Mouse (Mus musculus): ENCODE measurements around the gene Catip. TPM values are rescaled to one million over a fixed set of nuclear protein-coding genes. Genes with fewer than 3 reads are reported as not detected.
"Not testable (repeated sequence)": the region's sequence is repeated elsewhere in the genome, so short reads cannot be mapped to it uniquely, and the experiment has no call there.

Gene Catip
- total RNA-seq (2021): 1 to 10 TPM in 1 of 2 experiments, under 1 TPM in 1; 0.75 to 1.9 TPM
- long read RNA-seq, experiment 1: 0 reads
- long read RNA-seq, experiment 2: 0 reads

GRCm38 (mm10) chr1:74361812-74362211 is at the start of gene Catip:
TSS of gene Catip (plus strand) at chr1:74362108.
- intact Hi-C loops (cut with DNase I): loop anchor here (10.0 kb wide), 1 partner anchor 157 kb away; no protein-coding TSS in a partner anchor
- DNase-seq (ENCODE audit: low spot score in 2 of 2): peak; percentile 85 to 93

DNA sequence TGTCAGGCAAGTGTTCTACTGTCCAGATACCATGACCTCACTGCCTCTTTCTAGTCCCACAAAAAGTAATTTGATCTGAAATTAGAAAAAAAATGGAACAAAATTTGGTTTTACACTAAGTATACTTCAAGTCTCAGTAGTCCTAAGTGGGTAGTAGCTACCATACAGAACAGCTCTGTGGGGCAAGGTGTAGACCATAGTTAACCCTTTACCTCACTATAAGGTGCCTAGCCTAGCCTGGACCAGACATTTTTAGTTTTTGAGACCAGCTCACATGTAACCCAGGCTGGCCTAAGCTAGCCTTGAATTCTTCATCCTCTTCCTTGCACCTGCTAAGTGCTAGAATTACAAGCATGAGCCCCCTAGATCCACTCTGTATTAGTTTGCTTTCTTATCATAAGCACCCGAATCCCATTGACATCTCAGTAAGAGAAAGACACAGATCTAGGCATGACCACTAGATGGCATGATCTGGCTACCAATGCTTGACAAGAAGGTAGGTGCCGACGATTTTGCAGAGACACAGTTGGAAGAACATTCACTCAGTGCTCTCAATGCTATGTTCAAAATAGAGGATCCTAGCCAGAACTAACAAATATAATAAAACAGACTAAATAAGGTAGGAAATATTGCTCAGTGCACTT is 48.7 kb upstream of the Catip start:
- DNase-seq (ENCODE audit: low spot score in 2 of 2): peak; percentile 86 to 91
- intact Hi-C loops (cut with DNase I): loop anchor here (1.0 to 2.0 kb wide), 2 partner anchors 46 to 74 kb away; no protein-coding TSS in a partner anchor

DNA sequence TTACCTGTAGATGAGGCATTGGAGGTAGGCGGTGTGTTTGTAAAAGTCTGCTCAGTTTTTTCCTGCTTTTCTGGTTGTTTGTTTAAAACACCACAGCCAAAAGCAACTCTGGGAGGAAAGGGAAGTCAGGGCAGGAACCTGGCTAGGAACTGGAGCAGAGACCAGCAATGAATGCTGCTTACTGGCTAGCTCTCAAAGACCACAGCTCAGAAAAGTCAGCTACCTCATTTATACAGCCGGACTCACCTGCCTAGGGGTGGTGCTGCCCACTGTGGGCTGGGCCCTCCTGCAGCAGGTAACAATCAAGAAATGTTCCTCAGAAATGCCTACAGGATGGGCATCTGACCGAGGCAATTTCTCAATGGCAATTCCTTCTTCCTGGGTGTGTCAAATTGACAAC is 47.1 kb upstream of the Catip start:
- no peak for DNase-seq (ENCODE audit: low spot score in 2 of 2)
- intact Hi-C loops (cut with DNase I): no loop called here

GRCm38 (mm10) chr1:74316114-74316827 is 45.6 kb upstream of the Catip start:
- DNase-seq (ENCODE audit: low spot score in 2 of 2): no peak
- intact Hi-C loops (cut with DNase I): no loop called here

GRCm38 (mm10) chr1:74318711-74319110 is 43.2 kb upstream of the Catip start:
- intact Hi-C loops (cut with DNase I): no loop called here
- DNase-seq (ENCODE audit: low spot score in 2 of 2): no peak

GRCm38 (mm10) chr1:74321396-74321795 is 40.5 kb upstream of the Catip start:
- no peak for DNase-seq (ENCODE audit: low spot score in 2 of 2)
- intact Hi-C loops (cut with DNase I): no loop called here

GRCm38 (mm10) chr1:74326916-74327315 is 35.0 kb upstream of the Catip start:
- intact Hi-C loops (cut with DNase I); DNase-seq (ENCODE audit: low spot score in 2 of 2): not testable (repeated sequence)

DNA sequence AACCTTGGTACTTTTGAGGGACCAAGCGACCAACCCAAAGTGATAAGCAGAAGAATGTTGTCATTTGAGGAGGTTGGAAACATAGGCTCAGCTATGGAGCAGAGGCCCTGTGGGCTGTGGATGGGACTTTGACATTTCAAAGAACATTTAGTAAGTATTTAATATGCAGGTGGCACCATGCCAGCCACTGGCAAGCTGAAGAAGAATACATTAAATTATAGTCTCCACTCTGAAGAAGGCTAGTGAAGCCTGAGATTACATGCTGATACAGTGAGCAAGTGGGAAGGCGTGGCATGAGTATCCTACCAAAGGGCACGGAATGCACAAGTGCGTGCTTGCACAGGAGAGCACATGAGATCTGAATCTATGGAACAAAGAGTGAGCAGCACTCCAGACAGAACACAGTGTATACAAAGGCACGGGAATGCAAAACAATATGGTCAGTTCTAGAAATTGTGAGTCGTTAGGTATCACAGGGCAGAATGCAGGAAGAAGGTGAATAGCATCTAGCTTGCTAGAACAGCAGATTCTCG is 31.9 kb upstream of the Catip start:
- no peak for DNase-seq (ENCODE audit: low spot score in 2 of 2)
- intact Hi-C loops (cut with DNase I): no loop called here

DNA sequence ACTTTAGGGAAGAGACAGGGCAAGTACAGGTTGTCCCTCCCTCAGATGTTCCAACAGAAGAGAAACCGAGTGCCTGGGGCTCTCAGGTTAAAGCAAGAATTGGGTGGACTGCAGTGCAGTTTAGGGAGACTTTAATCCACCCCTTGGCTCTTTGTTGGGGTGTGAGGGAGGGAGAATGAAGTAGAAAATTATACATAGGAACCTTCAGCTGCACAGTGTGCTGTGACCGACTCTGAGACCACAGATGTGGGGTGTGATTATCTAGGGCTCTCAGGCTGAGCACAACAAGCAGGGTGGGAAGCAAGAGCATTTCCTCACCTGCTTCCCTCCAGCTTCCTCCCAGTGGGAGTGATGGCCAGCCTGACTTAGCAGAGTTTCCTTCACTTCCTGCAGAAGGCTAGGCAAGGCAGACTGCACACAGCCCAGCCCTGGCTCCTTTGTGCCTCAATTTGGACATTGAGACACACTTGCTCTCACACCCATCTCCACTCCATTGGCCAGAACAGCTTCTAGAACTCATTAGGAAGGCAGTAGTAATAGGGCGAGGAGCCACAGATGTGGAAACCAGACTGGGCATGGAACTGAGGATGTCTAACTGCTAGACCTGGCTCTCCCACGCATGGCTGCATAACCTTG is 30.7 kb upstream of the Catip start:
- intact Hi-C loops (cut with DNase I): no loop called here
- DNase-seq (ENCODE audit: low spot score in 2 of 2): no peak

- intact Hi-C loops (cut with DNase I): no loop called here
- peak; percentile 96 to 97 for DNase-seq (ENCODE audit: low spot score in 2 of 2)
Observed at GRCm38 (mm10) chr1:74332241-74332763, 29.6 kb upstream of the Catip start.

DNA sequence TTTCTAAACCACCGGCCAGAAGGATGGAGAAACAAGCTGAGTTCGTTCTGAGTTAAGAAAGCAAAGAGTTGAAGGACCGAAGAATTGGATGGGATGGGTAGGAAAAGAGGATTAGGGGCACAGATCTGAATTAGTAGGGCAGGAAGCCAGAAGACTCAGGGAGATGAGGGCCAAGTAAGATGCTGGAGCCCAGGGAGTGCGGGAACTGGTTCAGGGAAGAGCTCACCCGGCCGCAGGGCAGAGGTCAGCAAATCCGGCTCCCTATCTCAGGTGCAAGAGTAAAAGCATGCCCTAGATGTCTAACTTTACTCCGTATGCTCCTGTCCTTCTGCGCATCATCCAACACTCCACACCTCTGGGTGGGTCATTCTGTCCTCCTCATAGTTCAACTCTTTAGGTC is 29.0 kb upstream of the Catip start:
- DNase-seq (ENCODE audit: low spot score in 2 of 2): no peak
- intact Hi-C loops (cut with DNase I): no loop called here

- intact Hi-C loops (cut with DNase I): no loop called here
- no peak for DNase-seq (ENCODE audit: low spot score in 2 of 2)
Observed at GRCm38 (mm10) chr1:74334607-74335006, 27.3 kb upstream of the Catip start.

DNA sequence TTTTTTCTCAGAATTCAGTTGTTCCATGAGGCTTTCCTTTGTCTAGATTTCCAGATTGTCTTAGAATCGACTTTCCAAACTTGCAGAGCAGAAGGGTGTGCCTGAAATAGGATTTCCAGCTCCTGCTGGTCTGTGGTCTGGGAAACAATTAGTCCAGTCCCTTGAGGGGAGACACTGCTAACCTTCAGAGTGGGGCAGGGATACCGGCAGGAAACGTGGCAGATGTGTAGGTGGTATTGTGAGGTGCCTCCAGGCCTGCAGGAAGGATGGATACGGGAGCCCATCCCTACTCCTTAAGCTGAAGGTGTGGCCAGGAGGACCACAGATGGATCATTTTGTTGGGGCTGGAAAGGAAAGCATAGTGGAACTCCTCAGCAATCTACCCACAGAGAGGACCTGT is 26.9 kb upstream of the Catip start:
- intact Hi-C loops (cut with DNase I): no loop called here
- DNase-seq (ENCODE audit: low spot score in 2 of 2): no peak

DNA sequence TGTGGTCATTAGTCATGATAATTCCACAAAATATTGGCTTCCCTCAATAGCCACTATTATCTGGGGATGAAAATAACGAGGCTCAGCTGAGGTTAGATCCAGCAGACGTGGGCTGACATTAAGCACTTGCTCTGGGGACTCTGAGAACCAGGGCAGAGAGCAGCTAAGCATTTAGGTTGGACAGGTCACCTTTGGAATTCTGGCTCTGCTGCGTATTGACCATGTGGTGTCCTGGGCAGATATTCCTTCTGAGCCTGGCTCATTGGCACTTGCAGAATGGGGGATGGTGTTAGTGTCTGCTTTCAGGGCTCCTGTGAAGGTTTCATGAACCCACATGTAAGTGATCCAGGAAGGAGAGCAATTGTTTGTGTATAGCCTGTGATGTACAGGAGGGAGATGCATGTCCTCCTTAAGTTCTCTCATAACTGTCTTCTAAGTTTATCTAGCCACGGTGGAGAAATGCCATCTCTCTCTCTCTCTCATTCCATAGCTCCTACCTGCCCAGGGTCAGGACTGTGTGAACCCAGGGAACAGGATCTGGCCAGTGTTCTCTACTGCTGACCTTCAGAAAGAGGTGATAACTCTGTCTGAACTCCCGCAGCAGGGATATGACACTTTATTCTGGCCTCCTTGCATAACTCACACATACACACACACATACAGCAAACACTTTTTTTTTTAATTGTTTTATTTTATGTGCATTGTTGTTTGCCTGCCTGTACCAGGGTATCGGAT is 26.3 kb upstream of the Catip start:
- DNase-seq (ENCODE audit: low spot score in 2 of 2): no peak
- intact Hi-C loops (cut with DNase I): no loop called here

DNA sequence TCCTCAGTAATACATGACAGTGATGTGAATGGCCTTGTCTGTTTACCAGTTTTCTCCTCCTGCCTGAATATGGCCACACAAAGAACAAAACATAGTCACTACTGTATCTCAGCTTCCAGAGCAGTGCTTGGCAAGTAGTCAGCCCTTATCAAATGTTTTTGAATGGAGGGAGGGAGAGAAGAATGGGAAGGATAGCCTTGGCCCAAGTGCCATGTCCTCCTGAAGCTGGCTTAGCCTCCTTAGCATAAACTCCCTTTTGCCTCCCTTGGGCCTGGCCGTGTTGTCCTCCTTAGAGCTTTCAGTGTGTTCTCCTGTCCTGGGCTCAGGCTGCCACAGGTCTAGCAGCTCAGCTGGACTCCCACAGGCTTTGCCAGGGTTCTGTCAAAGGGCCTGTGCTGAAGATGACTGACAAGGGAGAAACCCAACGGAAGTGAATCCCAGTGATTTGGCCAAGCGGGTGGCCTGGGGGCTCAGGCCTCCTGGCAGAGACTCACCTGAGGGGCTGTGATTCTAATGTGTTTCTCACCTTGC is 24.6 kb upstream of the Catip start:
- intact Hi-C loops (cut with DNase I): no loop called here
- no peak for DNase-seq (ENCODE audit: low spot score in 2 of 2)

GRCm38 (mm10) chr1:74338013-74338412 is 23.9 kb upstream of the Catip start:
- DNase-seq (ENCODE audit: low spot score in 2 of 2): no peak
- intact Hi-C loops (cut with DNase I): no loop called here

- no peak for DNase-seq (ENCODE audit: low spot score in 2 of 2)
- intact Hi-C loops (cut with DNase I): no loop called here
Observed at GRCm38 (mm10) chr1:74338626-74339025, 23.3 kb upstream of the Catip start.

GRCm38 (mm10) chr1:74339917-74340316 is 22.0 kb upstream of the Catip start:
- no peak for DNase-seq (ENCODE audit: low spot score in 2 of 2)
- intact Hi-C loops (cut with DNase I): no loop called here

DNA sequence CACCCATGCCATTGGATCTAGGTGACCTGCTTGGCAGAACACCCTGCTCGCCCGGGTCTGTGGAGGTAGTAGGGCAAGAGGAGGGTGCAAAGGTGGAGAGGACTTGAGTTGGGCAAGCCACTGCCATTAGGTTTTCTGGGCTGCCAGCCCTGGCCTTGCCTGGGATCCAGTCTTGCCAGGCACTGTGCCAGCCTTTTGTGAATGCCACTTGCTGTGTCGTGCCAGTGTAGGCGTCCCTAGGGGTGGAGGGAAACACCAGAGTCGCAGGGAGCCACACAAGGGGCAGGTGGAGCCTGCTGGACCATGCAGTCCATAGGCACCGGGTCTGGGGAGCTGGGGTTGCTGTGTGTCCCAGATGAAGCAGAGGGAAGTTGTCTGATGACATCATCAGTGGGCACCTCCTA is 21.5 kb upstream of the Catip start:
- intact Hi-C loops (cut with DNase I): no loop called here
- DNase-seq (ENCODE audit: low spot score in 2 of 2): peak; percentile 48 to 66

Data from left cerebral cortex, postnatal 14 days (tissue).